11 mouse cellular contexts compared by ENCODE assay signal in genomic region chr17:62940573-62941252, GRCm38 (mm10). TPM values are rescaled to one million over a fixed set of nuclear protein-coding genes. Genes with fewer than 3 reads are reported as not detected.
A peak's percentile ranks its signal among the peaks of the same experiment; 100 is the strongest.
DNase-seq lines count a peak whose midpoint lies in the region; ATAC-seq and TF ChIP-seq lines count a peak whose summit lies in the region.
"Had no signal": no experiment of that assay in that cellular context is flagged by ENCODE, and none has a peak within 500 bp of the region (broad histone marks: within the 10 kb centered on the region; RNA-seq: fewer than 3 reads in every experiment).

No protein-coding gene starts in this region.

- no peaks in the 10 kb centered on the region for H3K36me3 ChIP-seq in lung, embryonic 14.5 days (ENCODE audit: insufficient read depth)
- no peaks in the 10 kb centered on the region for H3K36me3 ChIP-seq in forebrain, embryonic 15.5 days
- H3K36me3 ChIP-seq in lung, embryonic 16.5 days (ENCODE audit: control insufficient read depth, insufficient read depth, low read length): no peaks in the 10 kb centered on the region

- H3K9me3 ChIP-seq in lung, embryonic 14.5 days (ENCODE audit: low read depth, low read length): no peaks in the 10 kb centered on the region
- H3K9me3 ChIP-seq in forebrain, embryonic 15.5 days: no peaks in the 10 kb centered on the region
- H3K9me3 ChIP-seq in lung, embryonic 16.5 days (ENCODE audit: control insufficient read depth, low read length): no peaks in the 10 kb centered on the region

- H3K4me2 ChIP-seq in lung, embryonic 14.5 days: peak overlapping the region; percentile 43
- peak overlapping the region; percentile 29; the same call in 1 of the 2 replicates for H3K4me2 ChIP-seq in forebrain, embryonic 15.5 days (replicated peaks)
- peak overlapping the region; percentile 42 for H3K4me2 ChIP-seq in lung, embryonic 16.5 days (ENCODE audit: low read depth, low read length)

- H3K27ac ChIP-seq in lung, embryonic 14.5 days (ENCODE audit: low read depth): no peak overlapping the region
- no peak overlapping the region for H3K27ac ChIP-seq in forebrain, embryonic 15.5 days (replicated peaks)
- H3K27ac ChIP-seq in lung, embryonic 16.5 days (ENCODE audit: low read length): no peak overlapping the region
- H3K27ac ChIP-seq: left cerebral cortex, adult 2 months had no signal

- H3K4me3 ChIP-seq in lung, embryonic 14.5 days (ENCODE audit: low read depth, low read length): no peak overlapping the region
- no peak overlapping the region for H3K4me3 ChIP-seq in lung, adult 2 months (replicated peaks; ENCODE audit: extremely low read depth, low read depth, low read length)
- H3K4me3 ChIP-seq in forebrain, embryonic 15.5 days: no peak overlapping the region
- H3K4me3 ChIP-seq in lung, embryonic 16.5 days (ENCODE audit: low read length): no peak overlapping the region
- H3K4me3 ChIP-seq: left cerebral cortex, adult 2 months had no signal

- TF ChIP-seq CTCF in lung, embryonic 14.5 days (IDR thresholded peaks at IDR 0.05; ENCODE audit: low read depth): no peak
- no peak for TF ChIP-seq CTCF in lung, adult 2 months (IDR thresholded peaks at IDR 0.05; ENCODE audit: insufficient read depth, low read length)

- H3K4me1 ChIP-seq in lung, embryonic 14.5 days (ENCODE audit: insufficient read depth): peaks cover 6% of the 10 kb centered on the region
- H3K4me1 ChIP-seq in lung, adult 2 months (ENCODE audit: control insufficient read depth, insufficient read depth, low read length): no peaks in the 10 kb centered on the region
- H3K4me1 ChIP-seq in forebrain, embryonic 15.5 days: peaks cover 11% of the 10 kb centered on the region
- peaks cover 10% of the 10 kb centered on the region; the same call in 1 of the 2 replicates for H3K4me1 ChIP-seq in lung, embryonic 16.5 days (replicated peaks; ENCODE audit: control insufficient read depth, insufficient read depth, low read length)

- no peaks in the 10 kb centered on the region for H3K27me3 ChIP-seq in lung, embryonic 14.5 days (ENCODE audit: insufficient read depth, low read length)
- H3K27me3 ChIP-seq in forebrain, embryonic 15.5 days: no peaks in the 10 kb centered on the region
- no peaks in the 10 kb centered on the region for H3K27me3 ChIP-seq in lung, embryonic 16.5 days (ENCODE audit: control insufficient read depth, insufficient read depth, low read depth, low read length)

- no peak overlapping the region for H3K9ac ChIP-seq in lung, embryonic 14.5 days
- no peak overlapping the region for H3K9ac ChIP-seq in forebrain, embryonic 15.5 days (replicated peaks)
- H3K9ac ChIP-seq in lung, embryonic 16.5 days (ENCODE audit: low read length): no peak overlapping the region; the same call in 1 of the 2 replicates

- ATAC-seq in lung, embryonic 14.5 days (ENCODE audit: insufficient read depth): peak; percentile 86
- ATAC-seq in forebrain, embryonic 15.5 days (replicated peaks): no peak
- ATAC-seq in lung, embryonic 16.5 days (ENCODE audit: low read depth): peak; percentile 89

- WGBS in lung, embryonic 14.5 days: 25% methylated on average over 7 of the region's 7 CpGs
- 30% methylated on average over 7 of the region's 7 CpGs for WGBS in lung, adult 2 months
- WGBS in forebrain, embryonic 15.5 days: 9% methylated on average over 7 of the region's 7 CpGs
- WGBS in lung, embryonic 16.5 days: 15% methylated on average over 7 of the region's 7 CpGs

- peak; percentile 65 for DNase-seq in lung, embryonic 14.5 days
- no peak for DNase-seq in lung, adult 2 months
- DNase-seq in gastrocnemius, postnatal 10 days: no peak
- DNase-seq in frontal cortex, postnatal 25 days (ENCODE audit: low spot score in 2 of 2): no peak
- DNase-seq in right cerebral cortex, postnatal 14 days: no peak
- DNase-seq in urinary bladder, postnatal 10 days (ENCODE audit: low spot score): no peak
- DNase-seq: thymus, postnatal 14 days had no signal

- TF ChIP-seq POLR2A in lung, adult 2 months (IDR thresholded peaks at IDR 0.05; ENCODE audit: borderline replicate concordance, extremely low read depth, low read depth, low read length): no peak

RNA-seq across cellular contexts. Expression of gene Efna5, which starts 59.6 kb away (rescaled TPM):
- 14.8 and 15.5 TPM in 2 replicates for polyA plus RNA-seq in lung, embryonic 14.5 days (2014; fragmentation: Nextera tagmentation; extraction: Ambion mirVana)
- polyA plus RNA-seq in lung, adult 2 months (2012; rRNA removed): 1.5 and 2.3 TPM in 2 replicates
- 19.7 and 24.6 TPM in 2 replicates for polyA plus RNA-seq in forebrain, embryonic 15.5 days (2015; fragmentation: Nextera tagmentation; extraction: Ambion mirVana)
- 10.4 and 11.5 TPM in 2 replicates for polyA plus RNA-seq in lung, embryonic 16.5 days (2015; fragmentation: Nextera tagmentation; extraction: Ambion mirVana)
- total RNA-seq in gastrocnemius, postnatal 10 days (2021): 1 to 10 TPM; 2.2 to 3.8 TPM
- total RNA-seq: MEL had no signal
